Mouse (Mus musculus): ENCODE results near the gene Rbm6. TPM values are rescaled to one million over a fixed set of nuclear protein-coding genes. Genes with fewer than 3 reads are reported as not detected.
A peak's percentile ranks its signal among the peaks of the same experiment; 100 is the strongest.

Rbm6 gene
- total RNA-seq, 2 experiments from 2014 or later = 57.0 to 65.0 TPM

DNA sequence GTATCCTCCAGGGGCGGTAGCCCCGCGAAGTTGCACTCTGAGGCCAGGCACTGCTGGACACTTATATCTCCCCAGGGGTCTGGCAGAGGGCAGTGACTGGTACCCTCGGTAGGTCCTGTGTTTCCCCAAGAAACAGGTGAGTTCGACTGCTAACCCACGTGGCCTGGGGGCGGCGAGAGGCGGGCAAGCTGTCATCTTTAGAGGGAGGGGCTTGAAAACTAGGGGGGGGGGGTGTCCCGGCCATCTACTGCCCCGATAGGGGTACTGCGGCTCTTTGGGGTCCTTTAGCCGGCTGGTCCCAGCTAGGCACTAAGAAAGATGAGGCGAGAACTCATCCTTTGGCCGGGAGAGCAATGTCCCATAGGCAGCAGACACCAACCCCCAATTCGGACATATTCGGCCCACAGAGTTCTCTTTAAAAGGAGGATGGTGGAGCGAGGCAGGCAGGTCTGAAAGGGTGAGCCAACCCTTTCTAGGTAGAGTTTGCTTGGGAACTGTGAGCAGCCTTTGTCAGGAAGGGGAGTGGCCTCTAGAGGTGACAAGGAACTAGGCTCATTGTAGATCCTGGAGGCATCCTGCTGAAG, 15.3 kb upstream of the Rbm6 start:
- intact Hi-C loops (cut with DNase I) = no loop called here
- peak in 1 of 2 experiments; percentile 23 for DNase-seq (ENCODE audit: low spot score in 2 of 2)

DNA sequence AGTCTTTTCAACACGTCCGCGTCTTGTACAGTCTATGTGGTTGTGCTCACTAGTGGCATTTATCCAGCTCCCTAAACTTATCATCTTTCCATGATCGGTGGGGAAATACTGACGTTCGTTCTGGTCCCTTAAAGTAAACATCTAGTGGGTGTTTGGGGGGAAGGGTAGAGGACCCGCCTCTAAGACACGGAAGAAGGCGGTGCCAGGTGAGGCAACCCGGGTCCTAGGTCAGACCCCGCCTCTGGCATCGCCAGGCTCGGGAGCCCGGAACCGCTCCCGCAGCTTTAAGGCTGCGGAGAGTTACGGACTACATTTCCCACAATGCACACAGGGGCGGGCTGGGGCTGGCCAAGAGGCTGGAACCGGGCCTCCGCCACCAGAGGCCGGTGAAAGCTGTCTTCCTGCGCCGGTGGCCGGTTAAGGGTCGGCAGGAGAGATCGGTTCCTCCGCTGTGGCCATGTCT, 14.8 kb upstream of the Rbm6 start, which contains the start of gene Mon1a:
TSS of gene Mon1a (plus strand) at position 348 of the 463 bp plus-strand sequence.
- intact Hi-C loops (cut with DNase I) = no loop called here
- peak; percentile 86 to 93 for DNase-seq (ENCODE audit: low spot score in 2 of 2)

DNA sequence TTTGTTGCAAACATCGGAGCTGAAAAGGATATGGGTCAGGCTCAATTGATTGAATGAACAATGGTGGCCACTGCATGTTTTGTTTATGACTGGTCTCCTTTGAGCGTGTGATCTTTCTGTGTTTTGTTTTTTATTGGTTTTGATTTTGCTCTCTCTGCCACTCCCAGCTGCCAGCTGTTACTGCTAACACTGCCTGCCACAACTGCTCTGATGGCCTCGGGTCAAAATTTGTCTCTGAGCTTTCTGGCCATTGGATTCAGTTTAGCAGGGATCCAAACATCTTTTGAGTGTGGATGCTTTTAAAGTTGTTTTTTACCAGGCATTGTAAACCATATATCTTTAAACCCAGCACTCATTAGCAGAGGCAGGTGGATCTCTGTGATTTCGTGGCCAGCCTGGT, 7.4 kb upstream of the Rbm6 start:
- intact Hi-C loops (cut with DNase I) = no loop called here
- no peak for DNase-seq (ENCODE audit: low spot score in 2 of 2)

DNA sequence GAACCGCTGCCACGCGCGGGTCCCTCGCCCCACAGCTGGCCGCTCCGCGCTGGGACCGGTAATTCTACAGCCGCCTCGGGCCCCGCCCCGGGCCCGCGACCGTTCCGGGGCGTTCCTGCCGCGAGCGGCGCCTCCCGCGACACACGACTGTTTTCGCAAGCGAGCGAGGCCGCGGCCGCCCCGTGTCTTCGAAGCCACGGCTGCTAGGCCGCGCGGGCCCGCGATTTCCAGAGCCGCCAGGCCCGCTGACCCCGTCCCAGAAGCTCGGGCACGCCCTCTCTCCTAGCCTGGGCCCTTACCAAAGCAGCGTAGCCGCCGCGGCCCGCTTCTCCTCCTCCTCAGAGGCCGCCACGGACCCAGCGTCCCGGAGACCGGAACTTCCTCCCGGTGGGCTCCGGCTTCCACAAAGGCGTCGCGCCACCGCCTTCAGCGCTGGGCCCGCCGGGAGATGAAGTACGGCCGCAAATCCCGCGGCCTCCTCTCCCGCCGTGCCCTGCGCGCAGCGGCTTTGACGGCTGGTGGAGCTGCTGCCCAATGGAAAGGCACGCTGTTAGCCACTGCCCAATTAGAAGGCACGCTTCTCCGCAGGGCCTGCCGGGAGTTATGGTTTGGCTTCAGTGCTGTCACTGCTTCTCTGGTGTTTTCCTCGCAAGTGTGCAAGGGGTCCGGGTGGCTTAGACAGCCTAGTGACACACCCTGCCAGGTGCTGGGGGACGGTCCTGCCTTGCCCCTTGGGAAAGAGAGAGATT, 513 bp downstream of the Rbm6 start:
- DNase-seq (ENCODE audit: low spot score in 2 of 2) = peak; percentile 97 to 99
- intact Hi-C loops (cut with DNase I) = no loop called here

DNA sequence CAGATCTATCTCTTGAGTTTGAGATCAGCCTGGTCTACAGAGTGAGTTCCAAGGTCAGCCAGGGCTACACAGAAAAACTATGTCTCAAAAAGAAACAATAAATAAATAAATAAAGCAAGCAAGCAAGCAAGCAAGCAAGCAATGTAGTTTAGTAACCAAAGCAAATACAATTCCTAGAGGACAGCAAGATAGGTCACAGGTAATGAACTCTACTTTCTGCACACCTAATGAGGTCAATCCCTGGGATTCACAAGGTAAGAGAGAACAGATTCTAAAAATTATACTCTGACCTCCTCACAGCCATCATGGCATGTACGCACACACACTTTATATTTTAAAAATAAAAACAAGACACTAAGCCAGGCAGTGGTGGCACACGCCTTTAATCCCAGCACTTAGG, 7.0 kb downstream of the Rbm6 start:
- intact Hi-C loops (cut with DNase I) = no loop called here
- no peak for DNase-seq (ENCODE audit: low spot score in 2 of 2)

- DNase-seq (ENCODE audit: low spot score in 2 of 2) = no peak
Measured at GRCm38 (mm10) chr9:107864493-107864892, 8.5 kb downstream of the Rbm6 start.

DNA sequence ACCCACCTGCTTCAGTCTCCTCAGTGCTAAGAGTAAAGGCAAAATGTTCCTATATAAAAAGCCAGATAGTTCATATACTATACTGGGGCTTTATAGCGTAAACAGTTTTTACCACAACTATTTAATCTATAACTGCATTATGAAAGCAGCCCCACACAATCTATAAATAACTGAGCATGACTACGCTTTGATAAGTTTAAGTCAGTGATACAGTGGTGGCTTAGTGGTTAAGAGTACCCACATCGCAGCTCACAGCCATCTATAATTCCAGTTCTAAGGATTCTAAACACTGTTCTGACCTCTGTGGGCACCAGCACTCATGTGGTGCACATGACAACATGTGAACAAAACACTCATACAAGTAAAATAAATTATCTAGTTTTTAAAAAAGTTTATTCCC, 14.7 kb downstream of the Rbm6 start:
- intact Hi-C loops (cut with DNase I) = no loop called here

More at GRCm38 (mm10) chr9:107864493-107864892, 8.5 kb downstream of the Rbm6 start:
- intact Hi-C loops (cut with DNase I) = no loop called here

DNA sequence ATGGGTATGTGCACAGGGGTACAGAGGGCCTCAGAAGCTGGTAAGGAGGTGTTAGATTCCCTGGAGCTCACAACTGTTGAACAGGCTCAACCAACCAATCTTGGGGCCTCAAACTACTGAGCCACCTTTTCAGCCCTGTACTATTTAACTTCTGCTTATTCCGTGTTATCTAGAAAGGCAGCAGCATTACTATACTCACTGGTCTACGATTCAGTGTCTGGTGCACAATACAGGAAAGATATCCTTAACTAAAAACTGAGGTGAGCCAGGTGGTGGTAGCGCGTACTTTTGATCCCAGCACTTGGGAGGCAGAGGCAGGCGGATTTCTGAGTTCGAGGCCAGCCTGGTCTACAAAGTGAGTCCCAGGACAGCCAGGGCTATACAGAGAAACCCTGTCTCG, 24.1 kb downstream of the Rbm6 start:
- DNase-seq (ENCODE audit: low spot score in 2 of 2) = no peak
- intact Hi-C loops (cut with DNase I) = no loop called here

More for the DNA sequence above, 14.7 kb downstream of the Rbm6 start:
- no peak for DNase-seq (ENCODE audit: low spot score in 2 of 2)

GRCm38 (mm10) chr9:107842709-107843108, 30.3 kb downstream of the Rbm6 start:
- no peak for DNase-seq (ENCODE audit: low spot score in 2 of 2)
- intact Hi-C loops (cut with DNase I) = no loop called here

GRCm38 (mm10) chr9:107838869-107839268, 34.2 kb downstream of the Rbm6 start:
- intact Hi-C loops (cut with DNase I) = no loop called here
- DNase-seq (ENCODE audit: low spot score in 2 of 2) = peak in 1 of 2 experiments; percentile 64

- DNase-seq (ENCODE audit: low spot score in 2 of 2) = no peak
- intact Hi-C loops (cut with DNase I) = no loop called here
Measured at GRCm38 (mm10) chr9:107833826-107834225, 39.2 kb downstream of the Rbm6 start.

DNA sequence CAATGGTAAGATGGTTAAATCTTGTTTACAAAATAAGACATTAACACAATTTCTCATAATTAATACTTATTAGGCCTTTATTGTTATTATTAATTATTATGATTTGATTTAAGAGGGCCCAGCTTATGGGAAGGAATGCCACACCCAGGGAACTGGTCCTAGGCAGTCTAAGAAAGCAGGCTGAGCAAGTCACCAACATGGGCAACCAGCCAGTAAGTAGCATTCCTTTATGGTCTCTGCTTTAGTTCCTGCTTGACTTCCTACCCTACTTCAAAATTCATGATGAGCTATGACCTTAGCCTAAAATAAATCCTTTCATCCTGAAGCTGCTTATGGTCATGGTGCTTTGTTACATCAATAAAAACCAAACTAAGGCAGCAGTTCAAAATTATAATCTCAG, 41.3 kb downstream of the Rbm6 start:
- DNase-seq (ENCODE audit: low spot score in 2 of 2) = no peak
- intact Hi-C loops (cut with DNase I) = no loop called here

- intact Hi-C loops (cut with DNase I) = no loop called here
- DNase-seq (ENCODE audit: low spot score in 2 of 2) = no peak
Measured at GRCm38 (mm10) chr9:107812132-107812531, 60.9 kb downstream of the Rbm6 start.

DNA sequence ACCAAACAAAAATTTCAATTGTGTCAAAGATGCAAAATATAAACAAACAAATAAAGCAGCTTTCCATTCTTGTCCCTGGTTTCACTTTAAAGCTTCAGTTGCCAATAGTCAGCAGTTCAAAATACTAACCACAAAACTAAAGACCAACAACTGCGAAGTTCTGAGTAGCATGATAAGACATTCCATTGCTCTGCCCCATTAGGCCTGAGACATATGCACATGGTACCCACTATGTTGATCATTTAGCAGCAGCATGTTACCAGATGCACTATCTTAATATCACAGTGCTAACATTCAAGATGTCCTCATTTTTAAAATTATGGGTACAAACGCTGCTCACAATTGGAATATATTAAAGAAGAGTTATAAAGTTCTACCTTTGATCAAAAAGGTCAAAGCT, 62.1 kb downstream of the Rbm6 start:
- intact Hi-C loops (cut with DNase I) = no loop called here
- no peak for DNase-seq (ENCODE audit: low spot score in 2 of 2)

DNA sequence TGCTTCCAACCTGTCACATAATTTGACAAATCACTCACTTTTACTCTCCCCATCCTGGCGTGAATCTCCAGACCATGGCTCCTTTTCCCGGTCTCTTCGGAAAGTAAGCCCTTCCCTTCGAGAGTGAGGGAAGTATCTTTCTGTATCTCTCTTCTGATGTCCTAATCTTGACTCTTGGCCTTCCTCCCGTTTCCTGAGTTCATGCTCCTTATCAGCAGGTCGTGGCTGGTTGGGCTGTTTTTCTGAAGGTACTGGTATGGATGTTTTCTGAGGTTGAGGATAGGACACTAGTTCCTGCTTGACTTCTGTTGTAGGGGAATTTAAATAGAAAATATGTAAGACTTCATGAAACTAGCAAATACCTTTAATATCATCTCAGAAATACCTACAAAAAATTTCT, 81.3 kb downstream of the Rbm6 start:
- DNase-seq (ENCODE audit: low spot score in 2 of 2) = no peak
- intact Hi-C loops (cut with DNase I) = no loop called here

GRCm38 (mm10) chr9:107782536-107783203, 90.4 kb downstream of the Rbm6 start:
- peak in 1 of 2 experiments; percentile 69 for DNase-seq (ENCODE audit: low spot score in 2 of 2)
- intact Hi-C loops (cut with DNase I) = no loop called here

GRCm38 (mm10) chr9:107776809-107777208, 96.2 kb downstream of the Rbm6 start:
- intact Hi-C loops (cut with DNase I) = no loop called here
- no peak for DNase-seq (ENCODE audit: low spot score in 2 of 2)

DNA sequence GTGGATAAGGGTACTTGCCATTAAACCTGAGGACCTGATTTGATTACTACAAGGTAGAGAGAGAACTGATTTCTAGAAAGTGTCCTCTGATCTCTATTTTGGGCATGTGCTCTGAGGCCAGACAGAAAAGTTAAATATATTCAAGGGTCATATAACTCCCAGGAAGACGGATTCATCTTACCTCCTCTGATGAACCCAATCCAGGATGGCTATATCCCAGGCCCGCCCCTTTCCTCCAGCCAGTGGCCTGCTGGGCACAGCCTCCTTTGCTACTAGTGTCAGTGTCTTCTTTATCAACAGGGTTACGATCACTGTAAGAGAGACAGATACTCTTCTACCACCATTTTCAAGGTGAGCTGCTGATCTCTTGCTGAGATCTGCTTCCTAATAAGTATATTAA, 98.6 kb downstream of the Rbm6 start:
- intact Hi-C loops (cut with DNase I) = no loop called here
- DNase-seq (ENCODE audit: low spot score in 2 of 2) = no peak

- no peak for DNase-seq (ENCODE audit: low spot score in 2 of 2)
- intact Hi-C loops (cut with DNase I) = no loop called here
Measured at GRCm38 (mm10) chr9:107771782-107772181, 101.3 kb downstream of the Rbm6 start.

GRCm38 (mm10) chr9:107770374-107771290, 102.4 kb downstream of the Rbm6 start, which contains the start of gene Rbm5:
TSS of gene Rbm5 (minus strand) at chr9:107770996.
- intact Hi-C loops (cut with DNase I) = no loop called here
- DNase-seq (ENCODE audit: low spot score in 2 of 2) = peak; percentile 94 to 98

Measured in left cerebral cortex, postnatal 25 days (tissue).